Mouse (Mus musculus) kidney, embryonic 16.5 days (tissue): ENCODE data around the gene Ovgp1. TPM values are rescaled to one million over a fixed set of nuclear protein-coding genes. Genes with fewer than 3 reads are reported as not detected.
A peak's percentile ranks its signal among the peaks of the same experiment; 100 is the strongest.
"Not testable (repeated sequence)": the region's sequence is repeated elsewhere in the genome, so short reads cannot be mapped to it uniquely, and the experiment has no call there.

Experiments
- ATAC-seq: fragments of 200-750 bp; cut with Nextera tagmentation; 2 replicates; pipeline ENCODE4 v1.8.0; 2017; ENCODE audit warnings: moderate TSS enrichment; ENCODE audit not compliant: low FRiP score, low TSS enrichment
- H3K27ac ChIP-seq: fragments of 300-500 bp; sonication (generic); 2 replicates; pipeline ENCODE4 v1.5.1; 2014; ENCODE audit warnings: low read length
- H3K27me3 ChIP-seq: fragments of 300-500 bp; sonication (generic); 2 replicates; pipeline ENCODE4 v1.6.1; 2014; ENCODE audit warnings: low read length, control low read depth, mixed read lengths; ENCODE audit not compliant: insufficient read depth
- H3K36me3 ChIP-seq: fragments of 300-500 bp; sonication (generic); 2 replicates; pipeline ENCODE4 v1.6.1; 2014; ENCODE audit warnings: low read length, control low read depth, mixed read lengths; ENCODE audit not compliant: insufficient read depth
- H3K4me1 ChIP-seq: fragments of 300-500 bp; sonication (generic); 2 replicates; pipeline ENCODE4 v1.6.1; 2014; ENCODE audit warnings: low read length, control low read depth, mixed read lengths; ENCODE audit not compliant: insufficient read depth
- H3K4me2 ChIP-seq: fragments of 300-500 bp; sonication (generic); replicated peaks from 2 replicates; pipeline ENCODE4 v1.6.1; 2014; ENCODE audit warnings: low read depth, low read length
- H3K4me3 ChIP-seq: fragments of 300-500 bp; sonication (generic); 2 replicates; pipeline ENCODE4 v1.5.1; 2014; ENCODE audit warnings: mild to moderate bottlenecking, low read length
- H3K9ac ChIP-seq: fragments of 300-500 bp; sonication (generic); replicated peaks from 2 replicates; pipeline ENCODE4 v1.6.1; 2014; ENCODE audit warnings: low read length
- H3K9me3 ChIP-seq: fragments of 300-500 bp; sonication (generic); 2 replicates; pipeline ENCODE4 v1.6.1; 2016; ENCODE audit warnings: low read length, control low read depth
- WGBS: fragments of 180-500 bp; shearing (Covaris S2); extraction: QIAGEN DNeasy Blood & Tissue Kit; methylation state at CpG from one replicate; pipeline ENCODE4 v1.1.7; 2014; 5-methylcytosine and 5-hydroxymethylcytosine counted together
- polyA plus RNA-seq: library from polyadenylated mRNA; unstranded; fragments of >200 nt; fragmentation: Nextera tagmentation; extraction: Ambion mirVana; gene quantifications from 2 replicates; pipeline ENCODE4 v1.2.1, GENCODE M21; 2015

Ovgp1 gene
- polyA plus RNA-seq, 1 experiment from 2014 or later = 1.3 TPM

DNA sequence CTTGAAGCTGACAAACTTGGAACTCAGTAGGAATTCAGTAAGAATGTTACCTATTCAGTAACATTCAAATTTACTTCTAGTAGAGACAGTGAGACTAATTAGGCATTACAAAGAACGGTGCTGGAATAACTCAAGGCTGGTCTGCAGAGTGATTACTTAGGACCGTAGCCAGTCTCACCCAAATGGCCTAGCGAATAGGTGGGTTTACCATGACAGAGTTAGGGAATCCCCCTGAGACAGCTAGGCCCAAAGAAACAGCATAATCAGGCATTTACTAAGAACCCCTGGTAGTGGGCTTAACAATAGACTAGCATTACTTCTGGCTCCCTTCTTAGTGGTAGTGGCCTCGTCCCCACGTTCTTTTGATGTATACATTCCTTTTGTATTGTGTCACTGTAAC is 16.1 kb downstream of the Ovgp1 start:
- not testable (repeated sequence) for H3K4me3 ChIP-seq, H3K27me3 ChIP-seq, H3K27ac ChIP-seq, H3K4me1 ChIP-seq, H3K9me3 ChIP-seq, H3K4me2 ChIP-seq, H3K9ac ChIP-seq, ATAC-seq, H3K36me3 ChIP-seq
- WGBS = 64% methylated on average over 5 of the region's 5 CpGs

DNA sequence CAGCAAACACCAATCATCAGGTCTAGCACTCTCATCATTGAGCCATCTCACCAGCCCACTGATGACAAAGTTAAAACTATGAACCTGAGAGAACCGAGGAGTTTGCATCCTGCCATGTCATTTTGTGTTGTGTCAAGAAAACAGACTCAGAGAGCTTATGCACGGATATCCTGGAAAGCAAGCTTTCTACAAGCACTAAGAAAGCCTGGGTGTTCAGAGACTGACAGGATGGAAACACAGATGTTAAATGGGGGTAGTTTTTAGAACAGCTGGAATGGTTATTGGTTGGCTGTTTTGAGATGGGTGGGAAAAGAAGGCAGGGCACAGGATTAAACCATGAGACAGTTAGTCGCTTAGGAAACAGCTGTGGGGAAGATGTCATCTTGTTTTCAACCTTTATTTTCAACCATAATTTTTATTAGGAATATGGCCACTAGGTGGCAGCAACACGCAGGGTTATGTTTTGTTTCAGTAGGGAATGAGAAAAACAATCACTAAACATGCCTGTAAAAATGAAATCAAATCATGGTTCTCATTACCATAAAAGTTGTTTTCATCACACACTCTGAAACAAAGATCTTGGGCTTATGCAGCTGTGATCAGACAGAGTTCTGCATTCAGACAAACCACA is 18.3 kb downstream of the Ovgp1 start:
- no peaks in the 10 kb centered on the region for H3K4me1 ChIP-seq
- 26% methylated on average over 4 of the region's 4 CpGs for WGBS
- H3K4me2 ChIP-seq = no peak overlapping the region
- H3K27me3 ChIP-seq = no peaks in the 10 kb centered on the region
- no peak overlapping the region for H3K9ac ChIP-seq
- no peak overlapping the region for H3K27ac ChIP-seq
- no peaks in the 10 kb centered on the region for H3K36me3 ChIP-seq
- no peak overlapping the region for H3K4me3 ChIP-seq
- no peak for ATAC-seq
- H3K9me3 ChIP-seq = no peaks in the 10 kb centered on the region

- no peak overlapping the region for H3K4me2 ChIP-seq
- H3K4me1 ChIP-seq = no peaks in the 10 kb centered on the region
- H3K9ac ChIP-seq = no peak overlapping the region
- WGBS = 18% methylated on average over 2 of the region's 2 CpGs
- no peak overlapping the region for H3K4me3 ChIP-seq
- no peak overlapping the region for H3K27ac ChIP-seq
- no peaks in the 10 kb centered on the region for H3K9me3 ChIP-seq
- H3K36me3 ChIP-seq = no peaks in the 10 kb centered on the region
- no peaks in the 10 kb centered on the region for H3K27me3 ChIP-seq
- no peak for ATAC-seq
Measured at GRCm38 (mm10) chr3:105994730-105995129, 21.2 kb downstream of the Ovgp1 start.

- 19% methylated on average over 11 of the region's 11 CpGs for WGBS
- peak overlapping the region; percentile 7 for H3K4me3 ChIP-seq
- ATAC-seq = peak; percentile 68
Measured at GRCm38 (mm10) chr3:106000707-106001375, 27.3 kb downstream of the Ovgp1 start.

GRCm38 (mm10) chr3:106001416-106002370 is 28.2 kb downstream of the Ovgp1 start:
- Histone ChIP-seq H3K27ac (no peak overlapping the region), H3K27me3 (no peaks in the 10 kb centered on the region), H3K4me3 (peak overlapping the region; percentile 7), H3K4me2 (peak overlapping the region; percentile 37), H3K36me3 (no peaks in the 10 kb centered on the region), H3K9me3 (no peaks in the 10 kb centered on the region), H3K4me1 (no peaks in the 10 kb centered on the region), H3K9ac (no peak overlapping the region)
- 20% methylated on average over 17 of the region's 17 CpGs for WGBS
- peak; percentile 98 for ATAC-seq

More at GRCm38 (mm10) chr3:106000707-106001375, 27.3 kb downstream of the Ovgp1 start:
- no peak overlapping the region for H3K9ac ChIP-seq
- H3K4me2 ChIP-seq = peak overlapping the region; percentile 37
- H3K27me3 ChIP-seq = no peaks in the 10 kb centered on the region
- H3K9me3 ChIP-seq = no peaks in the 10 kb centered on the region
- H3K27ac ChIP-seq = no peak overlapping the region
- no peaks in the 10 kb centered on the region for H3K36me3 ChIP-seq
- H3K4me1 ChIP-seq = no peaks in the 10 kb centered on the region

DNA sequence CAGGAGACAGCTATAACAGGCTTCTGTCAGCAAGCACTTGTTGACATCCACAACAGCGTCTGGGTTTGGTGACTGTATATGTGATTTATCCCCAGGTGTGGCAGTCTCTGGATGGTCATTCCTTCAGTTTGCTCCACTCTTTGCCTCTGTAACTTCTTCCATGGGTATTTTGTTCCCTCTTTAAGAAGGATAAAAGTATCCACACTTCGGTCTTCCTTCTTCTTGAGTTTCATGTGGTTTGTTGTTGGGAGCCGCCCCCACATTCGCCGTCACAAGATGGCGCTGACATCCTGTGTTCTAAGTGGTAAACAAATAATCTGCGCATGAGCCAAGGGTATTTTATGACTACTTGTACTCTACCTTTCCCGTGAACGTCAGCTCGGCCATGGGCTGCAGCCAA is 29.8 kb downstream of the Ovgp1 start:
- H3K27me3 ChIP-seq, H3K4me2 ChIP-seq, H3K36me3 ChIP-seq, H3K27ac ChIP-seq, ATAC-seq, H3K4me1 ChIP-seq, H3K4me3 ChIP-seq, H3K9ac ChIP-seq, H3K9me3 ChIP-seq: not testable (repeated sequence)
- WGBS = 70% methylated on average over 10 of the region's 10 CpGs

DNA sequence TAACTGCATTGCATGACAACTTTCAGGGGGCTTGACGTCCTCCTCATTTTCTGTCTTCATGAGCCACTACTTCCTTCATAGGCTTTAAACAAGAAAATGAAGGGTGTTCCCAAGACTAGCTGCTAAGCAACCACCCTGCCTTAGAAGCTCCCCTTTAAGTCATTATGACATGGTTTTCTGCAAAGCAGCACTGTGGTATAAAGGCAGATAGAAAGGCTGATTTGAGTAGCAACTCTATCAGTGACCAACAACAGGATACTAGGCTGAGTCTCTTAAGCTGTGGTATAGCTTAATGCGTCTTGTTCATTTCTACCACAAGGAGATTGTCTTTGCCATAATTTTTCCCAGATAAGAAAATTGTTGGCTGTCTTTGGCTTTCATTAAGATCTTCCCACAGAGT is 41.0 kb downstream of the Ovgp1 start, which contains the start of gene Pifo:
Gene Pifo, minus strand, starts transcription at position 101 of the 400 bp plus-strand sequence.
- Histone ChIP-seq H3K4me3 (no peak within 1 kb of the TSS), H3K4me1 (no peaks in the 10 kb centered on the region), H3K9ac (no peak within 1 kb of the TSS), H3K27me3 (no peaks in the 10 kb centered on the region), H3K9me3 (no peaks in the 10 kb centered on the region), H3K27ac (no peak within 1 kb of the TSS), H3K36me3 (no peaks in the 10 kb centered on the region), H3K4me2 (no peak within 1 kb of the TSS)
- 85% methylated on average over 2 of the region's 2 CpGs for WGBS
- ATAC-seq = no peak

GRCm38 (mm10) chr3:106021840-106022239 is 48.3 kb downstream of the Ovgp1 start:
- Histone ChIP-seq H3K9me3 (no peaks in the 10 kb centered on the region), H3K36me3 (no peaks in the 10 kb centered on the region), H3K27me3 (no peaks in the 10 kb centered on the region), H3K4me2 (no peak overlapping the region), H3K4me3 (no peak overlapping the region), H3K4me1 (no peaks in the 10 kb centered on the region), H3K27ac (no peak overlapping the region), H3K9ac (no peak overlapping the region)
- ATAC-seq = no peak

DNA sequence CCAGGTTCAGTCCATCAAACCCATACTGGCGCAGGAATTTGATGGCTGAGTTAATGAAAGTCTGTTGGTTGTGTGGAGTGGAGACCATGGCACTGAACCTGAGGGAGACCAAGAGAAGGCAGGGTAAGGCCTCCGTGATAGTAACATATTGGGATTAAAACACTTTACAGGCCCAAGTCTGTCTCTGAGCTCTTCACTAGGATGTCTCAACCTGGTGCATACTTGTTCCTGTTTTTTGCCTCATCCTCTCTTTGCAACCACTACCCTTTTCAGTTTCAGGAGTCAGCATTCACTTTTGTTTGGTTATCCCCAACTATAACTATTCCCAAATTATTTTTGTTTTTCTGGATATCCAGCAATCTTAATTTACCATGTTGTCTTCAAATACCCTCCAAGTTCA is 50.6 kb downstream of the Ovgp1 start:
- ATAC-seq = no peak
- 96% methylated on average over 2 of the region's 2 CpGs for WGBS

More for the DNA sequence above, 50.6 kb downstream of the Ovgp1 start:
- Histone ChIP-seq H3K4me2 (no peak overlapping the region), H3K27me3 (no peaks in the 10 kb centered on the region), H3K36me3 (no peaks in the 10 kb centered on the region), H3K27ac (no peak overlapping the region), H3K4me3 (no peak overlapping the region), H3K9ac (no peak overlapping the region), H3K4me1 (no peaks in the 10 kb centered on the region), H3K9me3 (no peaks in the 10 kb centered on the region)
